Mouse (Mus musculus): Measurements from ENCODE around the gene Cacnb2.

DNA sequence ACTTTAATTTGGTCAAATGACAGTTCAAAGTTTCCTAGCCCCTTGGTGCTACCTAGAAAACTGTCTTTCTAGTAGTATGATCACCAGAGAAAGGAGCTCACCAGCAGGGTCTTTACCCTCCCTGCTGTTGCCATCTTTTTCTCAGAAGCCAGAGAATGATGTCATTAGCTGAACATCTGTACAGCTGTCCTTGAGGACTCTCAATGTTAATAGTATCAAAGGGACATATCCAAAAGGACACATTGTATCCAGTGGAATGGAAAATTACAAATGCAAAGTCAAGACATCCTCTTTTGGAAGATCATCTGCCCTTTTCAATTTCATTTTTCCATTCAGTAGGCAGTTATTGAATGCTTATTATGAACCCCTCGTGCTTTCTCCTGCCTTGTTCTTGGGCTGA is 247.9 kb downstream of the Cacnb2 start:
- no peak for TF ChIP-seq POLR2A (IDR thresholded peaks at IDR 0.05; ENCODE audit: insufficient read depth, low read depth, low read length)
- no peak for TF ChIP-seq CTCF (IDR thresholded peaks at IDR 0.05; ENCODE audit: insufficient read depth, low read depth, low read length)

Measured in olfactory bulb, adult 2 months (tissue).